Mouse (Mus musculus) bone marrow, adult 2 months (tissue): ENCODE measurements around the gene Maats1. TPM values are rescaled to one million over a fixed set of nuclear protein-coding genes. Genes with fewer than 3 reads are reported as not detected.

ENCODE experiments used
- H3K27ac ChIP-seq: fragments of 200-500 bp; 2 replicates; pipeline ENCODE4 v1.5.1; 2012; ENCODE audit warnings: low read depth, mild to moderate bottlenecking, control low read depth, inconsistent platforms, low read length; ENCODE audit not compliant: control insufficient read depth, poor library complexity, insufficient read depth
- H3K4me1 ChIP-seq: fragments of 200-500 bp; 2 replicates; pipeline ENCODE4 v1.6.1; 2011; ENCODE audit warnings: low read length; ENCODE audit not compliant: control insufficient read depth, insufficient read depth
- H3K4me3 ChIP-seq: fragments of 200-500 bp; replicated peaks from 2 replicates; pipeline ENCODE3; 2011; ENCODE audit warnings: mild to moderate bottlenecking, low read depth, low read length, control low read depth; ENCODE audit not compliant: control insufficient read depth
- CTCF ChIP-seq: fragments of 200-500 bp; IDR thresholded peaks from 2 replicates; pipeline ENCODE4 v1.5.1; 2011; ENCODE audit warnings: low read length, control low read depth; ENCODE audit not compliant: control insufficient read depth, insufficient read depth
- POLR2A ChIP-seq: fragments of 200-500 bp; IDR thresholded peaks from 2 replicates; pipeline ENCODE4 v1.6.1; 2011; ENCODE audit warnings: low read depth, mild to moderate bottlenecking, control low read depth, low read length, borderline replicate concordance; ENCODE audit not compliant: control insufficient read depth
- WGBS: fragments of 180-500 bp; shearing (Covaris S2); methylation state at CpG from one replicate; pipeline ENCODE4 v1.1.7; 2018; 5-methylcytosine and 5-hydroxymethylcytosine counted together
- polyA plus RNA-seq: library from polyadenylated mRNA; stranded (reverse); fragments of >200 nt; gene quantifications from 2 replicates; pipeline ENCODE4 v1.2.4, GENCODE M21; 2011; ENCODE audit warnings: low replicate concordance; ENCODE audit not compliant: missing spikeins, insufficient read depth, insufficient read length

Gene Maats1
- polyA plus RNA-seq, 1 experiment, result not detected

DNA sequence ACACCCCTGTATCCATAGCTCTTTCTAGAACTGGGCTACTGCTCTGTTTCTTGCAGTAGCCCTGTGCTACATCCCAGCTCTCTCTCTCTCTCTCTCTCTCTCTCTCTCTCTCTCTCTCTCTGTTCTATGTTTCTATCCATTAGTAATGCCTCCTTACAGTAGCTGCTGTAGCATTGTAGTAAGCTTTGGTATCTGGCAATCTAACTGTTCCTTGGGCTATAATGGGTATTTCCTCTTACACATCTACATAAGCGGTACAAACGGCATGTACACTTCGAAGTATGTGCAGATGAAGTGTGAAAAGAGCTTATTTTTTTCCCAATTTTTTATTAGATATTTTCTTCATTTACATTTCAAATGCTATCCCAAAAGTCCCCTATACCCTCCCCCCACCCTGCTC lies 38.0 kb upstream of the Maats1 start:
- H3K27ac ChIP-seq, result no peak overlapping the region
- no peak for TF ChIP-seq POLR2A
- TF ChIP-seq CTCF, result no peak
- WGBS, result 73% methylated on average over 3 of the region's 3 CpGs
- no peaks in the 10 kb centered on the region; the same call in 1 of the 2 replicates for H3K4me1 ChIP-seq
- H3K4me3 ChIP-seq, result no peak overlapping the region

DNA sequence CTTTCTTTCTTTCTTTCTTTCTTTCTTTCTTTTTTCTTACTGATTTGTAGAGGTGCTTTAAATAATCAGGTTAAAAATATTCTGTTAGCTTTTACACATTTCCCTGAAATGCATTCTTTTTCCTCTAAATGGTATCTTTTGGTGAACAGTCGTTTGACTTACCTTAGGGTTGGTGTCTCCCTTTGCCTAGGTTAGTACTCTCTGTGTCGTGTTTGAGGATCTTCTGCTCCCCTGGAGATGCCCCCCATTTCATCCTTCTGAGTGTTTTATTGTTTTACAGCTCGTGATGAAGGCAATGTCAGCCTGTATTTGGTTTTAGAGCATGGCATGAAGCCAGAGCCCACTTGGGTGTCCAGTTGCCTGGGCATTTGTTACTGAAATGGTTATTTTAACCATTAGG lies 37.5 kb upstream of the Maats1 start:
- 55% methylated on average over 3 of the region's 3 CpGs for WGBS
- Histone ChIP-seq H3K27ac (no peak overlapping the region), H3K4me3 (no peak overlapping the region), H3K4me1 (no peaks in the 10 kb centered on the region; the same call in 1 of the 2 replicates)
- TF ChIP-seq POLR2A, result no peak
- TF ChIP-seq CTCF, result no peak

DNA sequence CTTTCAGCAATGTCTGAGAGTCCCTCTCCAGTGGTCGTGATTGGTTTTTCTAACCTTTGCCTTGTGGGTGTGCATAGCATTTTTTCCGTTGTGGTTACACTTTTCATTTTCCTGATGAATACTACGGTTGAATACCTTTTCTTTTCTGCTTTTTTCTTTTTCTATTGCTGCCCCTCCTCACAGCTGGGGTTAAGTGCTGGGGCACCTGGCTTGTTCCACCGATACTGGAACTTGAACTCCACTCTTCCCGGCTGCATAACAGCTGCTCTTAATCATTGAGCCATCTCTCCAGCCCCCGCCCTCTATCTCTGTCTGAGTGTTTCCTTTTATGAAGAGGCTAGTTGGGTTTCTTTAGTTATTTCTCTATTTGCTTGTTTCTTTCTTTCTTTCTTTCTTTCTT lies 37.1 kb upstream of the Maats1 start:
- no peak for TF ChIP-seq POLR2A
- no peak for TF ChIP-seq CTCF
- Histone ChIP-seq H3K4me1 (no peaks in the 10 kb centered on the region; the same call in 1 of the 2 replicates), H3K27ac (no peak overlapping the region), H3K4me3 (no peak overlapping the region)
- 35% methylated on average over 6 of the region's 6 CpGs for WGBS

DNA sequence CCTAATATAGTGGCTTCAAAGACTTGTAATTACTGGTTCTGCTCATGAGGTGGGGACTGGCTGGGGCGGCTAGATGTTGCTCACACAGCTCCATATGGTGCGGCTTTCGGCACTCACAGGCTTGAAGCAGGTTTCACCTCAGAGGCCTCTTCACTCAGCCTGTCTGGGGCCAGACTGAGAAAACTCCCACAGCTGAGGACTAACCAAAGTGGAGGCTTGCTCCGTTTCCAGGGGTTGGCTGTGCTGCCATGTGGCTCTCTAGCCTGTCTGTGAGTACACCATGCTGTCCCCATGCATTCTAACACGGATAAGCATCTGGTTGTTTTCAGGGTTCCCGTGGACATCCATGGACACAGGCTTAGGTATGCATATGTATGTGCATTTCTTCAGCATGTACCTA lies 36.6 kb upstream of the Maats1 start:
- no peaks in the 10 kb centered on the region; the same call in 1 of the 2 replicates for H3K4me1 ChIP-seq
- TF ChIP-seq CTCF (no peak), POLR2A (no peak)
- H3K4me3 ChIP-seq, result no peak overlapping the region
- WGBS, result 91% methylated on average over 6 of the region's 6 CpGs
- H3K27ac ChIP-seq, result no peak overlapping the region

DNA sequence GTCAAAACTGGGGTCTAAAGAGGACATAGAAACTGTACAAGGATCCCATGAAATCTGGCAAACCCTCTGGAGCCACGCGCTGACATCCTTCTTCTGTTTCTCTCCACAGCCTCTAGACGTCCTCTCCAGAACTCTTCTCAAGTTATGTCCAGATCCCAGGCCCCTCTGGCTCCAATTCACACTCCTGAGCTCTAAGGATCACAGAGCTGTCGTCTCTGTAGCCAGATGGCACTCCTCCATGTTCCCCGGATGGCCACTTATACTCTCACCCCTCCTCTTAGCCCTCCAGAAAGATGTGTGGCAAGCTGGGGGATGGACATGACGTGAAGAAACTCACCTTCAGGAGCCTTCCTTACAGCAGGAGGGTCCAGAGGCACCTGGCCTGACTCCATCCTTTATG lies 35.6 kb upstream of the Maats1 start:
- Histone ChIP-seq H3K4me1 (no peaks in the 10 kb centered on the region; the same call in 1 of the 2 replicates), H3K27ac (no peak overlapping the region), H3K4me3 (no peak overlapping the region)
- TF ChIP-seq CTCF (no peak), POLR2A (no peak)
- 84% methylated on average over 6 of the region's 6 CpGs for WGBS

DNA sequence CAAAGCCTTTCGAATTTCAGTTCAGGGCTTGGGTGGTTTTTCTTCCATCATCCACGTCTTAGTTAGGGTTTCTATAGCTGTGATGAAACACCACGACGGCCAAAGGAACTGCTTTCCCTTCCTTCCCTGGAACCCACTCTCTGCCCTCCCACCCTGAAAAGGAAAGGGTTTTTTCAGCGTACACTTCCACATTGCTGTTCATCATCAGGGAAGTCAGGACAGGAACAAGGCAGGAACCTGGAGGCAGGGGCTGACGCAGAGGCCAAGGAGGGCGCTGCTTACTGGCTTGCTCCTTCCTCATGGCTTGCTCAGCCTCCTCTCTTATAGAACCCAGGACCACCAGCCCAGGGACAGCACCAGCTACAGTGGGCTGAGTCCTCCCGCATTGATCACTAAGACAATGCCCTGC lies 34.9 kb upstream of the Maats1 start:
- Histone ChIP-seq H3K27ac (peak overlapping the region; percentile 20; the same call in 1 of the 2 replicates), H3K4me3 (peak overlapping the region; percentile 69), H3K4me1 (no peaks in the 10 kb centered on the region; the same call in 1 of the 2 replicates)
- no peak for TF ChIP-seq CTCF
- no peak for TF ChIP-seq POLR2A
- 19% methylated on average over 8 of the region's 8 CpGs for WGBS

DNA sequence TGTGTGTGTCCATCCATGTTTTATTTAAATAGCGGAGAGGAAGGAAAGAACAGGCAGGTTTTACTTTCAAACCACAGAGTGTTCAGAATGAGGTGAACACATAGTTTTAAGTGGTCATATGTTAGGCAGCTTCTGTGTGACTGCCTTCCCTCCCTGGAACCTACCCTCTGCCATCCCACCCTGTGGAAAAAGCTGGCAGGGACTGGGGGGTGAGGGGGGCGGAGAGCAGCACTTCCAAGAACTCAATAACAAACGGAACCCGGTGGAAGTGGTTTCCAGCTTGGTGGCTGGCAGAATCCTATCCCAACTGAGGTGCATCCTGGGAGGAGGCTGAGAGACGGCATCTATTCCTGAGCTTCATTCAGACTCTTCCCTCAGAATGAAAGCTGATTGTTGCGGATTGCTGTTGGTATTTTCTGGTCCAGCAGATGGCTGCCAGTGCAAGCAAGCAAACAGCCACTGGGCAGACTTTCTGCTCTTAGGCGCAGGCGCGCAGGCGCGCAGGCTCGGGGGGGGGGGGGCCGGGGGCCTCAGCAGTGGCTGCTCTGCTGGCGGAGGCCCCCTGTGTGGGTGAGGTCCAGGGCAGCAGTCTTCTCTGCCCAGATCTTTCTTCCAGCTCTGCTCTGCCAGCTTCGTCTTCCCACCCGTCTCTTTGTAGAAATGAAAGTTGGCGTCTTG lies 34.4 kb upstream of the Maats1 start:
- peak overlapping the region; percentile 69 for H3K4me3 ChIP-seq
- TF ChIP-seq POLR2A (no peak), CTCF (peak; percentile 36; the same call in 1 of the 2 replicates)
- peak overlapping the region; percentile 20; the same call in 1 of the 2 replicates for H3K27ac ChIP-seq
- 11% methylated on average over 17 of the region's 17 CpGs for WGBS
- no peaks in the 10 kb centered on the region; the same call in 1 of the 2 replicates for H3K4me1 ChIP-seq

DNA sequence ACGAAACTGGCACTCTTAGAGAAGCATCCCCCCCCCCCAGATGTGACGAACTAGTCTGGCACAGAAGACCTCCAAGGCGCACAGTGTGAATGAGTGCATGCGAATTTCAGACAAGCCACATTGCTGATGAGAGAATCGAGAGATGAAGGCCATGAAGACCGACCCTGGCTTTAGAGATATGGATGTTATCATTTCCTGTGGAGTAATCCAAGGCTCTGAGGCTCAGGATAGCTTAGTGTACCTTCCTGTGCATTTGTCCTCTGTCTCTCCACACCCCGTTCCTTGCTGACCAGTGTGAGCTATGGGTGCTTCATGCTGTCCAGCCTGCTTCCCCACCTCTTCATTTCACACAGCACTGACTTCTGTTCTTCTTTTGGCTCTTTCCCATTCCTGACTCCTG lies 33.2 kb upstream of the Maats1 start:
- no peak overlapping the region for H3K27ac ChIP-seq
- H3K4me1 ChIP-seq, result no peaks in the 10 kb centered on the region; the same call in 1 of the 2 replicates
- TF ChIP-seq CTCF (no peak), POLR2A (no peak)
- WGBS, result 58% methylated on average over 7 of the region's 7 CpGs
- peak overlapping the region; percentile 34 for H3K4me3 ChIP-seq
